Mouse (Mus musculus): ENCODE results near the gene Kcnv2.

Gene Kcnv2

DNA sequence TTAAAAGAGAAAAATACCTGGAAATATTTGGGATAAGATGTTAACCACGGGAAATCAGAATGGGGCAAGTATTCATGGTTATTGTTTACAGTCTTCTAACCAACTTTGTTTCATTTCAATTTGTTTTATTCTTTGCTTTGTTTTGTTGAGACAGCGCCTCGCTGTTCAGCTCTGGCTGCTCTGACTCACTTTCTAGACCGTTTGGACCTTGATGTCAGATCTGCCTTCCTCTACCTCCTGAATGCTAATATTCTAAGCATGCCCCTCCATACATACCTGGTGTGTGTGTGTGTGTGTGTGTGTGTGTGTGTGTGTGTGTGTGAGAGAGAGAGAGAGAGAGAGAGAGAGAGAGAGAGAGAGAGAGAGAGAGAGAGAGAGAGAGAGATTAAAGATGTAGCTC is 41.5 kb downstream of the Kcnv2 start:
- DNase-seq (ENCODE audit: extremely low spot score, low spot score): no peak

DNA sequence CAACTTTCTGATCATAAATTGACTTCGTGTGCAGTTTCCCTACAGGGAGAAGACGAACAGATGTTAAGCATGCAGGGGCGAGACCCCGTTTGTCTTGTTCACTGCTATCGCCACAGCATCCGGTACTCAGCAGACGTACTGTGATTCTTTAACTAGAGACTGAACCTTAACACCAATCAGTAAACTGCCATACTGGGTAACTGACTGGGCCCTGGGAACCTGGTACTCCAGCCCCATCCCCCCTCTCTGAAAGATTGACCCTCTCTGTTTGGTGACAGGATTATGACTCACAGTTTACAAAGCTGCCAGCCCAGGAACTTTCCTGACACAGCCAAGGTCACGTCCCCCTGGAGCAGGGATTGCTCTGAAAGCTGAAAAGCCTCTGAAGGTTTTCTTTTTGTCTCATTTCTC is 42.1 kb downstream of the Kcnv2 start:
- peak; percentile 53 for DNase-seq (ENCODE audit: extremely low spot score, low spot score)

DNA sequence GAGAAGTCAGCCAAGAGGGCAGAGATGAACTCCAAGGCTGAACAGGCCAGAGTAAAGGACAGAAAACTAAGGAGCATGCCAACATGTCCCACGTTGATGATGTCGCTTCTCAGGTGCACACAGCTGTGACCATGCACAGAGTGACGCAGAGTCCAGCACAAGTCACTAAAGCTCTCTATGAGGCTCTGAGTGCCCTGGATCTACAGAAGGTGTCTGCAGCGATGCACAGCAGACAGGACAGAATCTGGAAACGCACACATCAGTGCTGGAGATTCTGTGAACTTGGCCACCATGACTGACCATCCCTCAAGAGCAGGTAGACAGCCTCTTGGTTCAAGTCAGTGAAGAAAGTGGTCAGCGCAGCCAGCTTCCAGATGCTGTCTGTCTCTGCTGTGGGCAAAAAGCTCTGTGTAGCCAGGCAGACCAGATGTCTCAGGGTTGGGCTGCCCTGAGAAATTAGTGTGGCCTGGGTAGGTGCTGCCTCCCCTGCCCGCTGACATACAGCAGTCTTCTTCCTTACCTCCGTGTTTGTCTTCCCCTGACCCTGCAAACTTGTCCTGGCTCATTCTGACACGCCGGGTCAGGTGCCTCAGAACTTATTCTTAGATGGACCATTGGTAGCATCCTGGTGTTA is 43.8 kb downstream of the Kcnv2 start:
- DNase-seq (ENCODE audit: extremely low spot score, low spot score): no peak

DNA sequence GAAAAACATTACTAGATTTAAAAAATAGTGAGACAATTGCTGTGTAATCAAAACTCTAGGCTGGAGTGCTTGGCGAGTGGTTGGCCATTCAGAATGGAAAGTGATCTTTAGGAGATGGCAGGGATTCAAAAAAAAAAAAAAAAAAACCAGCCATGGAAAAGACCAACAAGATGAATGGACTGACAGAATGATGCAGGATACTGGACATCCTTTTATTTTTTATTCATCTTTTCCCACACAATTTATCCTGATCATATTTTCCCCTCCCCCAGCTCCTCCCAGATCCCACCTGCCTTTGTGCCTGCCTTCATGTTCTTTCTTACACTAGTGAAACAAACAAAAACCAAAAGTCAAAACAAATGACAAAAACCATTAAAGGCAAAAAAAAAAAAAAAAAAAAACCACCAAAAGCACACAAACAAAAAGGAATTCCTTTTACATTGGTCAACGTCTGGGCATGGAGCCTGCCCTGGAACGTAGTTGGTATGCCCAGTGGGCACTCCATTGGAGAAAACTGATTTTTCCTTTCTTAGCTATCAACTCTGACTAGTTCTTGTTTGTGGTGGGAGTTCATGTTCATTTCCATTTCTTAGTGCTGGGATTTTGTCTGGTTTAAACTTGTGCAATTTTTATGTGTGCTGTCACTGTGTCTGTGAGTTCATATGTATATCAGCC is 47.2 kb downstream of the Kcnv2 start:
- DNase-seq (ENCODE audit: extremely low spot score, low spot score): no peak

DNA sequence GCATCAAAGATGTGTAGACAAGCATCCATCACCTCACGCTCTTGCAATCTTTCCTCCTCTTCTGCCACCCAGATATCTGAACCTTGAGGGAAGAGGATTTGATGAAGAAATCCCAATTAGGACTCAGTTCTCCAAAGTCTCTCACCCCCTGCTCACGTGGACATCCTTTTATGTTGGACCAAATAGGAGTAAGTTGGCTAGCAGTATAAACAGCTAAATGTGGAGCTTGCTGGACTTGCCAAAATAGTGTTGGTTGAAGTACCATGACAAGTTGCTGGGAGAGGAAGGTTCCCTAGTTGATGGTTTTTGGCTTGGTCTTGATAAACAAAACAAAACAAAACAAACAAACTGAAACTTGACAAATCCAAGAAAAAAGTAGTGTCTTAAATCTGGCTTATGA is 47.8 kb downstream of the Kcnv2 start:
- DNase-seq (ENCODE audit: extremely low spot score, low spot score): no peak

DNA sequence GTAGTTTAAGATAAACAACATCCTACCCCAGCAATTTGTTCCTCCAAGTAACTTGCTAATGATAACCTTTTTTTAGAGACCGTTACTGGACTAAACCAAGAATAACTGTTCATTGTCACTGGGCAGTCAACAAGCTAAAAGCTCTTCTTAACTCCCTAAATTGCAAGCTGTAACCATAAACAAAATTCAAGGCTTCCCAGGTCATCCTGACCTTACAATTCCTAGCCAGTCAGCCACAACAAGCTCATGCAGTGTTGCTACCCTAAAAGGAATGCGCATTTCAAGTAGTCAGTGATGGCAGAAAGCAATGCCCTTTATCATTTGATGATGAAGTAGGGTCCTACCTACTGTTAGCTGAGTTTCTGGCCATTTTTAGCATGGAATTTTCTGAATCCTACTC is 48.4 kb downstream of the Kcnv2 start:
- no peak for DNase-seq (ENCODE audit: extremely low spot score, low spot score)

DNA sequence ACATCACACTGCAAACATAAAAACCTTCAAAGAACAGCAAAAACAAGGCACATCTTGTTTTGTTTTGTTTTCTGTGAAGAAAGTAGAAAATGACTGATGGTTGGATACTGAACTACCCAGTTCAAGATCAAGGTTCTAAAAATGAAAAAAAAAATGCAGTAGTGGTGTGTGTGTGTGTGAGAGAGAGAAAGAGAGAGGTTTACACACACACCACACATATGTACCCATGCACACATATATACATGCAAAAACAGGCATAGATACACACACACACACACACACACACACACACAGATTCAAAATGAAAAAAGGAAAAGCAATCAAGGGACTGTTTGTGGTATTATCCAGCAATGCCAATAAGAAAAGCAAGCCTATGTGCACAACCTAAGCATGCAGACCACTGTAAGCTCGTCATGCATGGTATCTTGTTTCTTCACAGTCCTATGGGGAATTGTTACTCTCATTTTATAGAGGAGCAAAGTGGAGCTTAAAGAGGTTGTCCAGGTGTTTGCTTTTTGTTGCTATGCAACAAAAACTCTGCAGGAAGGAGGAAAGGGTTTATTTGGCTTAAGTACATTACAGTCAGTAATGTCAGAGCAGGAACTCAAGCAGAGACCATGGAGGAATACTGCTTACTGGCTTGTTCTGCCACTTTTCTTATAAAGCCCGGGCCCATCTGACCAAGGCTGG is 57.5 kb downstream of the Kcnv2 start:
- DNase-seq (ENCODE audit: extremely low spot score, low spot score): no peak

DNA sequence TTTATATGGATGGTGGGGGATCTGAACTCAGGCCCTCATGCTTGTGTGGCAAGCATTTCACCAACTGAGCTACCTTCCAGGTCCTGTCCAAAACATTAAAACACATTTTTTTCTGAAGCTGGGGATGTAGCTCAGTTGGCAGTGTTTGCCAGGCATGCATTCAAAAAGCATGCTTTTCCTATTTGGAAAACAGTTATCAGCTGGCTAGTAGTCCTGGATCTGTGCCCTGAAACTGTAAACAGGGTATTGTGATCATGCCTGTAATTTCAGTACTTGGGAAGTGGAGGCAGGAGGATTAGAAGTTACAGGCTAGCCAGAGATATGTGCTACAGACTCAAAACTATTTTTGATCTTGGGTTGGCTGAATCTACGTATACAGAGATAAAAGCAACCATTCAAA is 59.7 kb downstream of the Kcnv2 start:
- DNase-seq (ENCODE audit: extremely low spot score, low spot score): no peak

DNA sequence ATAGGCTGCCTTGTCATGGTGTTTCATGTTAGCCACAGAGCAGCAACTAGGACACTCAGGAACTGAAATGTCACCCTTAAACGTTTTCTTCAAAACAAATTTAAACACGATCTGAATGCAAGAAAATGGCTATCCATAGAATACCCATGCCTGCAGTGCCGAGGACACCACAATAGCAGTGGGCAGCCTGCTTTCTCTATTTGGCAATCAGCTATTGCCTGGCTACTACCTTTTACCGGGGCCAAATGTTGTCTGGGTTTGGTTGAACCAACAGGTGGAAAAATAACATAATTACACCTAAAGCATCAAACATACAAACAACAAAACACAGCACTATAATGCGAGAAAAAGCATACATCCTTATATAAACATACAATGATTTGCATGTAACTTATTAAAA is 60.9 kb downstream of the Kcnv2 start:
- no peak for DNase-seq (ENCODE audit: extremely low spot score, low spot score)

DNA sequence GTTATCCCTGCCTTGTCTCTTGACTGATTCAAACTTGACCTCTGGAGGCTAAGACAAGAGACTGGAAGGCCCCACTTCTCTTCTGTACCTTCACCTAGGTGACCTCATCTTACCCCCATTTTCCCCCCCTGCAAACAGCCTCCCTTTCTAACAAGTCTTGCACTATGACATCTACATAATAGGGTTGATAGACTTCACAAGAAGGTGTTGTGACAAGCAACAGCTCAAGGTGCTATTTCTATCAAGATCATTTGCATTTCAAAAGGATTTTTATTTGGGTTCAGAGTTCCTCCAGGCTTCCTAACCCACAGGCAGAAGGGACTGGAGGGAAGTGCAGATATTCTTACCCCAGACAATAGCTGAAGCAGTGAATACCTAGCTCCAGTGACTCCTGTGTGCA is 62.9 kb downstream of the Kcnv2 start:
- no peak for DNase-seq (ENCODE audit: extremely low spot score, low spot score)
